Mouse (Mus musculus) megakaryocyte-erythroid progenitor cell, adult 5-6 weeks (primary cell): ENCODE measurements around the gene Fas. TPM values are rescaled to one million over a fixed set of nuclear protein-coding genes. Genes with fewer than 3 reads are reported as not detected.

ENCODE experiments used
- ATAC-seq: replicated peaks from 2 replicates; pipeline ENCODE4 v1.8.0; 2016; ENCODE audit warnings: mild to moderate bottlenecking, inconsistent platforms; ENCODE audit not compliant: severe bottlenecking, poor library complexity, low FRiP score, low TSS enrichment
- total RNA-seq, 2 experiments: library from RNA; stranded (forward) in 1 of 2; stranded (reverse) in 1 of 2; fragments of 200-1000, 215-1000 nt in 1 of 2; fragments of >200 nt in 1 of 2; fragmentation: Nextera tagmentation in 1 of 2; gene quantifications; 2 replicates each; pipeline ENCODE4 v1.2.3; 2014 to 2017

Fas gene
- total RNA-seq, 2 experiments from 2014 or later = 1.8 TPM; not detected in 1

- peak; percentile 83 for ATAC-seq
These were observed 43.8 kb downstream of the Fas start for GRCm38 (mm10) chr19:34334300-34334699.

GRCm38 (mm10) chr19:34344702-34345101 is 54.2 kb downstream of the Fas start:
- no peak for ATAC-seq

- ATAC-seq = no peak
These were observed 55.3 kb downstream of the Fas start for GRCm38 (mm10) chr19:34345616-34346267.

- ATAC-seq = no peak
These were observed 62.9 kb downstream of the Fas start for GRCm38 (mm10) chr19:34353291-34353805.

GRCm38 (mm10) chr19:34362639-34363038 is 72.2 kb downstream of the Fas start:
- ATAC-seq = no peak

- no peak for ATAC-seq
These were observed 79.1 kb downstream of the Fas start for GRCm38 (mm10) chr19:34369551-34369950.

- no peak for ATAC-seq
These were observed 79.9 kb downstream of the Fas start for GRCm38 (mm10) chr19:34370397-34370796.

Other genes starting within 250 kb of the Fas start
- gene Lipn, start 223.3 kb upstream of the Fas start, total RNA-seq (2014; fragmentation: Nextera tagmentation) = not detected in 2 replicates
- not detected in 2 replicates for gene Lipn, start 223.3 kb upstream of the Fas start, total RNA-seq (2017)
- not detected in 2 replicates for gene Lipm, start 189.7 kb upstream of the Fas start, total RNA-seq (2014; fragmentation: Nextera tagmentation)
- not detected in 2 replicates for gene Lipm, start 189.7 kb upstream of the Fas start, total RNA-seq (2017)
- not detected in 2 replicates for gene Ankrd22, start 124.6 kb upstream of the Fas start, total RNA-seq (2014; fragmentation: Nextera tagmentation)
- not detected in 2 replicates for gene Ankrd22, start 124.6 kb upstream of the Fas start, total RNA-seq (2017)
- 4.5 and 15.8 TPM in 2 replicates for gene Stambpl1, start 98.4 kb upstream of the Fas start, total RNA-seq (2014; fragmentation: Nextera tagmentation)
- gene Stambpl1, start 98.4 kb upstream of the Fas start, total RNA-seq (2017) = 4.0 and 5.8 TPM in 2 replicates
- not detected in 2 replicates for gene Acta2, start 35.1 kb upstream of the Fas start, total RNA-seq (2014; fragmentation: Nextera tagmentation)
- not detected in 2 replicates for gene Acta2, start 35.1 kb upstream of the Fas start, total RNA-seq (2017)
- gene Ch25h, start 184.5 kb downstream of the Fas start, total RNA-seq (2014; fragmentation: Nextera tagmentation) = not detected in 2 replicates
- gene Ch25h, start 184.5 kb downstream of the Fas start, total RNA-seq (2017) = not detected in 2 replicates
- 31.6 and 38.3 TPM in 2 replicates for gene Lipa, start 236.8 kb downstream of the Fas start, total RNA-seq (2014; fragmentation: Nextera tagmentation)
- 26.1 and 28.3 TPM in 2 replicates for gene Lipa, start 236.8 kb downstream of the Fas start, total RNA-seq (2017)